Mouse (Mus musculus): ENCODE measurements around the gene March4.

DNA sequence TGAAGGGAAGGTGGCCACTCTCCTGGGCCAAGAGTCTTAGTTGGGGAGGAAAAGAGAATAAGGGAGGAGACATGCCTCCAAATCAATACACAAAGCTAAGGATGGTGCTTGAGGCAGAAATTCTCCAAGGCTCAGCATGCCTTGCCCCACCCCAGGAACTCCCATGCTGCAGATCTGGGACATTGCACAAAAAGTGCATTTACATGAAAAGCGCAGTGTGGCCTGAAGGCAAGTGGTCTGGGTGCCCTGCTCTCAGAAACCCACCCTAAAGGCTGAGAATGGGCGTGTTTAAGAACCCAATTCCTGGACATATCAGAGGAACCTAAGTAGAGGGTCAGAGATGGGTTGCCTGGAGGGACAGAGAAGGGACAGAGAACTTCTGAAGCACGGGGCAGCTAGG is 45.9 kb downstream of the March4 start:
- TF ChIP-seq CTCF (IDR thresholded peaks at IDR 0.05; ENCODE audit: borderline replicate concordance, insufficient read depth, low read depth, low read length) (no peak), POLR2A (IDR thresholded peaks at IDR 0.05; ENCODE audit: borderline replicate concordance, insufficient read depth, low read length) (no peak)
